Mouse (Mus musculus) urinary bladder, postnatal 36 days (tissue): ENCODE results near the gene Gmds.

Experiments used
- DNase-seq, 2 experiments: peaks; one replicate each; pipeline ENCODE4 v3.0.0; 2022; ENCODE audit warnings: low spot score in 2 of 2, mixed read lengths in 1 of 2

Gene Gmds

DNA sequence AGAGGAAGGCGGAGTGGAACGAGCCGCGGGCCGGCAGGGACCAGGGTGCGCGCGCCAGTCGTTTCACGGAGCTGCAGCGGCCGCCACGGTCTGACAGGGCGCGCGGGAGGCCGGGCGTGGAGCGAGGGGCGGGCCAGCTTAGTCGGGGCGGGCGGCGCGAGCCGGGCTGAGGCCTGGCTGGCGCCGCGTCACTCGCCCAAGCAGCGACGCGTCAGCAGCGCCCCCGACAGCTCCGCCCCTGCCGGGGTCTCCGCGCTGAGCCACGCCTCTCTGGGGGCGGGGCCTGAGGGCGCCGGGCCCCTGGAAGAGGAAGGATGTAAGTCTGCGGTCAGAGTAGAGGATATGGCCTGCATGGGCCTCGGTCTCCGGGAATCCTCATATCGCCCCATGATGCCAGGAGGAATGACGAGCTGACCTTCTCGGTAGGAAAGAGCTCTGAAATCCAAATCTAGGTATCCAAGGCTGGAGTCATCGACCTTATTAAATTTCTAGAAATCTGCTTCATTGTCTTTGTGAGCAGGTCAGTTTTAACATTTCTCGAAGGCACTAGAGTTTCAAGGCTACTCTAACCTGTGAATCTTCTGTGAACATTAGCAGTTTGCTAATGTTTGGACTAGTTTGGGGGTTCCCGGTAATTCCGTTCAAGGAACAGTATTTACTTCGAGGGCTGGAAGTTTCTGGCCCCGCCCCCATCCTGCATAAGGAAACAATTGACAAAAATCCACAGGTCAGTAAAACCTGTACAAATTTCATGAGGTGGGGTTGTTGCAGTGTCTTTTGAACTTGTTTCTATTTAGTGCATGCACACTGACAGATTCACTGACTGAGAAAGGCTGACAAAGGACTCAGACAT is at the start of gene Gmds:
Gene Gmds (minus strand): TSS at position 228 of the 853 bp plus-strand sequence.
- DNase-seq: peak; percentile 92 to 93

DNA sequence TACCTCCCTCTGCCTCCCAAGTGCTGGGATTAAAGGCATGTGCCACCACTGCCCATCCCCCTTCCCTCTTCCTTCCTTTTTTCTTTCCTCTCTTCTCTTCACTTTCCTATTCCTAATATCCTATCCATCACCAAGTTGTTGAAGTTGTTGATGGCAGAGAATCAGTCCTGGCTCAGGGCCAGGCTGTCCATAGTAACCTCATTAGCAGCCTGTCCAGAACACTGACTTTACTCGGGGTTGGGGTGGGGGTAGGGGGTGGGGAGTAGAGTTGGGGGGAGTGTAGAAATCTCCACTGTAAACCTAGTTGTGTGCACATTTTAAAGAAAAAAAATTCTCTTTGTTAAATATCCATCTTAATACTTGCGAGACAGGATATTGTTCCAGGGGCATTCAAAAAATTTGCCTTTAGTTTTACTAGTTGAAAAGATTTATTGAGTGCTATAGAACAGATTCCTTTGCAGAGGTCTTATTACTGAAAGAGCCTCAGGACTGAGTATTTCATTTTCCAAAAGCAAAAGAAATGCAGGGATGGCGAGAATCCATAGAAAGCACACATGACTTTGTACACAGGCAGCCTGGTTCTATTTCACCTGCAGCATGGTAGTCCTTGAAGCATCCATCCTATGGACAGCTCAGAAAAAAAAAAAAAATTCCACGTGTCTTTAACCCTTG is 47.0 kb upstream of the Gmds start:
- DNase-seq: no peak

DNA sequence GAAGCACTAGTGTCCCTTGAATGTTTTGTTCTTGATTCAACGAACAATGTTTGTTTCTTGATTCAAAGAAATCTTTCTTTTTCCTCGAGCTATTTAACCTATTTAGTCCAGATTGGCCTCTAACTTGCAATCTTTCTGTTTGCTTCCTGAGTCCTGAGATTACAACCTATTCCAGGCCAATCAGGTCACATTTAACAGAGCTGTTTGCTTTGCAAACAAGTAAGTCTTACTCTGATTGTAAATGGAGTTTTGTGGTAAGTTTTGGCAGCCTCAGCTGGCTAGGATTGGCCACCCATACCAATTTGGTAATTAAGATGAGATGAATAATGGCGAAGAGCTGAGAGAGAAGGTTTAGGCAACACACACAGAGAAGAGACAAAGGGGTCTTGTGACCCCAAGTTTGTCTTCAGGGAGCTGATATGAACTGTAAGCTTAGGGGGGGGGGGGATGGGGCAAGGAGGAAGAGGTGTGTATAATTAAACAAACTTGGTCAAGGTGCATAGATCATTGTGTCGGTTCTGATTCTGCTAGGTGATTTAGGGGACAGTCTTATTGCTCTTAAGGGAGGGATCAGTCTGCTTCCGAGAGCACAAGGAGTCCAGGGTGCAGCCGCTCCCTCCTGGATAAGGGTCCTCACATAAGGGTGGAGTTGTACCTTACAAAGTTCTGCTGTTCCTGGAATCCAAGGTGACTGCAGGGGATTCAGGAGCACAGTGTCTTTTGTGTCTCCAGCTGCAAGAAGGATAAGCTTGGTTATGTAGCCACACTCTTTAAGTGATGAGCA is 43.9 kb upstream of the Gmds start:
- no peak for DNase-seq

DNA sequence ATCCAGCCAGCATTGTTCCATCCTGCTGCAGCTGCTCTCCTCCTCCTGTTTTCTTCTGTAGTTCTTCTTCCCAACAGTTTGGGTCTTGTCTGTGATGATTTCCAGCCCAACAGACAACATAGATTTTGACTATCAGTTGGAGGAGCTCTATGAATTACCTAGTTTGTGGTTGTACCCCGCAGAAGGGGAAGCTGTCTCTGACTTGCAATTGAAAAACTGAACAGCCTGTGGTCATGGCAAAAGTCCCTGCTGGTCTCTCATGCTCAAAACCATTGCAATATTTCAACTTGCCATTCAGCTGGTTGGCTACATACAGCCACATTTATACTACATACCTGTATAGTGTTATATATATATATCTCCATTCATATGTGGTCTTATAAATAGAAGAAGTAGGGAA is 40.1 kb upstream of the Gmds start:
- no peak for DNase-seq

DNA sequence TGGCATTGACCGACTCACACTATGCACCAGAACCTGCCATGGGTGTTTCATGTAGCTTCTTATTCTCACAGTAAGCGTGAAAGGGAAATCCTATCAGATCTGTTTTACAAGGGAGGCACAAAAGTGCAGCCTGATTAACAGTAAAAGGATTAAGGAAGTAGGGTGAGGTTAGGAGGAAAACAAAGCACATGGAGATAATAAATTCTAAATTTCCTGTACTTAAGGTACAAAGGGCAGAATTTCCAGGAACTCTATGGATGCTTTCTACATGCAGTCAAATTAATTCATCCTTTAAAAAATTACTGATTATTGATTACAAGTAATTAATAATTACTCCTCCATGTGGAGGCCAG is 34.0 kb upstream of the Gmds start:
- DNase-seq: no peak

DNA sequence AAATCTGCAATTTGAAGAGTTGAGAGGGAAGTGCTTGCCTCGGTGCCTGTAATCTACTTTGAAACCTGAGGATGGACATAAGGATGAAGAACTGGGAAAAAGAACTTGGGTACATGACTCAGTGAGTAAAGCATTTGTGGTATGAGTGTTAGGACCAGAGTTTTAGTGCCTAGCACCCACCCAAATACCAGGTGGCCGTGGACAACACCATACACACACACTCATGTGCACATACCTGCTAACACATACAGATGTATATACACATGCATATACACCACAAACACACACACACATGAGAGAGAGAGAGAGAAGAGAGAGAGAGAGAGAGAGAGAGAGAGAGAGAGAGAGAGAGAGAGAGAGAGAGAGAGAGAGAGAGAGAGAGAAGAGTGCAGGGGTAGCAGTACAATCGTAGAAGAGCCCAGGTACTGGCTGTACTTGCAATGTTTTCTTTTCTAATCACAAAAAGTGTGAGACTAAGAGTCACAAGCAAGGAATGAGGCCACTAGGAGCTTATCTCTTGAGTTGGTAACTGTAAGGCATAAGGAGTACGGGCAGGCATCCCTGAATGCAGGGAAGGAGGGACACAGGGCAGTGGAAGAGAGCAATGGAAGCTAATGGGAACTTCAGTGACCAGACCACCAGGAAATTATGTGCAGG is 33.5 kb upstream of the Gmds start:
- no peak for DNase-seq

DNA sequence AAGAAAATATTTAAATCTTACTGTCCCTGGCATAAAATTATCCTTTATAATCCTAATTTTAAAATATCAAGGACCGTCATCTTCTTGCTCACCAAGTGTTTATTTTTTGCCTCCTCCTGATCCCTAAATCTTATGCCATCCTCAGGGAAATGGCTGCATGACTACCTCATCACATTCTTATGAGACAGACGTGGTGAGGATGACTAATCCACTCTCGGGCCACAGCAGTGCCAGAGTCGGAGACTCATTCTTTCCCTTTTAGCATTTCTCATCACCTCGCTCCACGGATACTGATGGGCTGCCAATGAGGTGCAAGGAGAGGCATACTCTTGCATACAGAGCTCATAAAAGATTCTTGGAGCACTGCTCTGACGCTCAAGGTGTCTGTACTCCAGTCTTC is 32.2 kb upstream of the Gmds start:
- no peak for DNase-seq

DNA sequence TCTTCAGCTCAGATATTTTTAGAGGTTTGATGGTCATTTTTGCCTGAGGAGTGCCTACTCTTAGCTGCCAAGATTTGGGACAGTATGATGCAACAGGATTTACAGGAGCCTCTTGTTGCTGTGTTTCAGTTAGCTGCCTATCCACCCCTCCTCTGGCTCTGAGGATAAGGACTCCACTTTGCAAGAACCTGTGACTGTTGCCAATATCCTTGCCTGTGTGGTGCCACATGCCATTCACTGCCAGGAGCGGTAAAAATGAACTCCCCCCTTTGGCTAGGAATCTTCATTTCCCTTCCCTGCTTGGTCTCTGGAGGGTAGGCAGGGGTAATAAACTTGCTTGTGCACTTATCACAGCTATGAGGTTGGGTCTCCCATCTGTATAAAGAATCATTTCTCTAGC is 31.6 kb upstream of the Gmds start:
- DNase-seq: peak in 1 of 2 experiments; percentile 2

DNA sequence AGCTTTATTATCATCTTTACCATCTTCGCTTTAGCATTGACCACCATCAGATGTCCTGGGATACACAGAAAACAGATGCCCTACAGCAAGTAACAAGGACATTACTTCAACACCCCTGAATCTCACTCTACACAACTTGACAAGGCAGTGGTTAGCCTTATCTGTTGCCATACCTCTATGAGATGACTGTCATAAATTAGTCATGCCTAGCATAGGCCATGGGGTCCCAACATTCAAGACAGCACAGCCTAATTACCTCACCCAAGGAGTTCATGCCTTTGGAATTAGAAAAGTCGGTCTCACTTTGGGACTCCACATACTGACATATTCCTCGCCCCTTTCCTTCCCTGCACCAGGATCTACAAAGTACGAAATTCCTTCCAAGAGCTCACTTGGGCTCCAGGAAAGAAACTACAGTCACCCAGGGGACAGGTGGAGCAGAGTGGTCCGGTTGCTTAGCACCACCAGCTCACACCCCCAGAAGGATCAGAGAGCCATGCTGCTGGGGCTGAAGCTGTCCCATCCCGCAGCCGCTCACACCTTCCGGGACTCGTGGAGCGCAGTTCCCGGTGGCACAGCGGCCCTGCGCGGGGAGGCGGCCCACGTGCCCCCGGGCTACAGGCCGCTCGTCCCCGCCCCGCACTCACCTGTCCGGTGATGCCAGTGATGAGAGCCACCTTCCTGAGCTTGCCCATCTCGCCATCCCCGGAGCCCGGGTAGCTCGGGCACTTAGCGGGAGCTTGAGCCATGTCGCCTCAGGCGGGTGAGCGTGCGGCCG is 616 bp downstream of the Gmds start:
- no peak for DNase-seq

DNA sequence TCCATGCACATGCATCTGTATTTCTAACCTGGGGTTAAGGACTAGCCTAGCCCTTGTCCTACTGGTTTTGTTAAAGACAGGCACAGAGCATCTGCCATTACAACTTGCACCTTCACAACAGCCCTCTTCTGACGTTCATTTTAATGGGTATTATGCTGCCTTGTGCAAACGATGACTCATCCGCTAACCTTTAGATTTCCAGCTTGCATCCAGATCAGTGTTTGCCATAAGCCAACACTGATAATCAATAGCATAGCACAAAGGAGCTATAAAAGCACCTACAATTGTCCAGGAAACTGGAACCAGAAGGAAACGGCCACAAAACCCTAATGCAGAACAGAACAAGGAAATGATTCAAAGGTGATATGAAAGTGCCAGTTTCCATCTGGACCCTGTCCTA is 20.2 kb downstream of the Gmds start:
- DNase-seq: no peak

DNA sequence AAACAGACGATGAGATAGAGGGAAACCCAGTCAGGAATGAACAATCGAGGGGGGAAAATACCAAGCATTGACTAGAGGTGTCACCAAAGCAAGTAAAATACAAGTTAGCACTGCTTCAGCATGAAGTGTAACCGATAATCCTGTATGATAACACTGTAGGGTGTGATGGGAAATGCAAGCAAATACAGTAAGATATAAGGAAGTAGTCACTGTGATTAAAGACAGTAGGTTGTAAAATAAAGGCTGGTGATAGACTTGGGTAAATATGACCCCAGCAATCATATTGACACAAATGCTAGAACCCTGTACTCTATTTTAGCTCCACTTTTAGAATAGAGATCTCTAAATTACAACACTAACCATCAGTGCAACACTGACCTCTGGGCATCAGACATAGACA is 21.2 kb downstream of the Gmds start:
- no peak for DNase-seq

DNA sequence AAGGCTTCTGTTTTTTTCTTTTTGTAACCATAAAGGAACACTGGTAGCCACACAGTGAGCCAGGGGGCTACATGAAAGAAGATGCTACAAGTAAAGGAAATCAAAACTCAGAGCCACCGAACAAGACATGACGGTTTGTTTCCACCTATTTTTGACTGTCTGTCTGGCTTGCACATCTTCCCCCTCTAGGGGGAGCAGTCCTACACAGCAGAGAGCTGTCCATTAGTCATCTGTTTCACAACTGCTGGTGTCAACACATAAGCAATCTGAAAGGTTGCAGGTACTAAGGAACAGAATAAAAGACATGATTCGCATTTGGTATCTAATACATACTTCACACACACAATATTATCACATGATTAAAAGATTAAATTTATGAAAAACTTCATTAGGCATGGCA is 25.9 kb downstream of the Gmds start:
- DNase-seq: peak; percentile 36 to 48

DNA sequence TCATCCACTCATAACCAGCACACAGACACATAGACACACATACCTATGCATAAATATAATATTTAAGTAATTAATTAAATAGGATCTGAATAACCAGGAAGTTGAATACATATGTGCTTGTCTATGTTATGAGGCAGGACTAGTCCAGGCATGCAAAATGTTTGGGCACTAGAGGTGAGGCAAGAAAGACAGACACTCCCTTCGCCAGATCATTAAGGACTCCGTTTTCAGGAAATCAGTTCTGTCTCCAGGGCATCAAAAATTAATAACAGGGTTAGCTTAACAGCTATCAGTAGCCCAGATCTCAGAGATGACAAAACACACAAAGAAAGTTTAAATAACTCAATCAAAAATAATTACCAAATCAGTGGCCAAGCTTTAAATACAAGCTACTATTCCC is 27.1 kb downstream of the Gmds start:
- DNase-seq: no peak

DNA sequence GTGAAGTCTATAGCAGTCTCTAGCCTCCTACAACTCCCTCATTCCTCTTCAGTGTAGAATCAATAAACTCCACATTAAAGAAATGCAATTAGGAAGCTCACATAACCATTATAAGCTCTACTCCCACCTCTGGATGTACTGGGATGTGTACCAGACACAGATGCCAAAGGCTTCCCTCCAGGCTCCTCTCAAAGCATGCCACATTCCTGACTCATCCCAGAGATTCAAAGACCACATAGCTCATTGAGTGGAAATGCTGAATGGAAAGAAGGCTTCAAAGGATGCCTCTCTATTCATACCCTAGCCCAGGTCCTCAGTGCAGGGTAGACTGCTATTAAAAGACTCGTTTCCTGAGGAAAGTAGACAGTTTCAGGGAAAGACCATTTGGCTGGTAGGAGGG is 40.1 kb downstream of the Gmds start:
- DNase-seq: no peak

DNA sequence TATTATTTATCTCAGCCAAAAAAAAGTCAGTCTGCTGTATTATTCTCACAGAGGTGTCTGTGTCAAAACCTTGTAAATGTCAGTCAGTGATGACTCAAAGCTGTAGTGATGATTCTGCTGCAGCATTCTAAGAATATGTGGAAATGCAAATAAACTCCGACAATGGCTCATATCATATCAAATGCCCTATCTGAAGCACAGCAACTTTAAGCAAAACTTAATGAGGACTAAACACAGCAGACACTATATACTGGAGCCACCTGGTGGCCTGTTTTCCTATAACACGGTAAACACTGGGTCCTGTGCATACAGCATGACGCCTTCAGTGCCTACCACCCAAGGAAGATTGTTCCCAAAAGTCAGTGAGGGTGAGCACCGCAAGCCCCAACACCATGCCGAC is 41.1 kb downstream of the Gmds start:
- peak; percentile 26 to 29 for DNase-seq

DNA sequence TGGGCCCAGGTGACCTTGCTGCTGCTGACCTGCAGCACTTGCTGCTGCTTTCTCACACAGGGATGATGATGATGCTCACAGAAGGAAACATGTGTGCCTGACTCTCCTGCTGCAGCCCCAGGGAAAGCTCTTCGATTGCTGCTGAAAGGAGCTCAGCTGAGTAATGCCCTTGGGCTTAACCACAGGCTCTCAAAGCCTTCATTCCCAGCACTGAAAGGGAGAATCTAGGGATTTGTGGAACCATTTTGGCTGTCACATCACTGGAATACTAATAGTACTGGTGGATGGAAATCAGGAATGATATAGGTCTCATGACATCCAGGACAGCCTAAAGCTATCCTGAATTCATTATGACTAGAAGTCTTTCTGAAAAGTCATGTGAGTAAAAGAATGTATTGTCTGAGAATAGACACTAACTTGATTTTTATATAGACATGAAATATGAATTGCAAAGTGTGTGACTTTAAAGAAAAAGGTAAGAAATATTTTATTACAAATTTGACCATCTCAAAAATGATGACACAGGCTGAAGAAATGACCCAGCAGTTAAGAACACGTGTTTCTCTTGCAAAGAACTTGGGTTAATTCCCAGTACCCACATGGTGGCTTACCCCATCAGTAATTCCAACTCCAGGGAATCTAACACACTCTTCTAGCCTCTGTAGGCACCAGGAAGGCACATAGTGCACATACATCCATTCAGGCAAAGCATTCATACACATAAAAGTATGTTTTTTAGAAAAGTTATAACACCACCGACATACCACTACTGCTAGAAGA is 43.9 kb downstream of the Gmds start:
- DNase-seq: no peak

DNA sequence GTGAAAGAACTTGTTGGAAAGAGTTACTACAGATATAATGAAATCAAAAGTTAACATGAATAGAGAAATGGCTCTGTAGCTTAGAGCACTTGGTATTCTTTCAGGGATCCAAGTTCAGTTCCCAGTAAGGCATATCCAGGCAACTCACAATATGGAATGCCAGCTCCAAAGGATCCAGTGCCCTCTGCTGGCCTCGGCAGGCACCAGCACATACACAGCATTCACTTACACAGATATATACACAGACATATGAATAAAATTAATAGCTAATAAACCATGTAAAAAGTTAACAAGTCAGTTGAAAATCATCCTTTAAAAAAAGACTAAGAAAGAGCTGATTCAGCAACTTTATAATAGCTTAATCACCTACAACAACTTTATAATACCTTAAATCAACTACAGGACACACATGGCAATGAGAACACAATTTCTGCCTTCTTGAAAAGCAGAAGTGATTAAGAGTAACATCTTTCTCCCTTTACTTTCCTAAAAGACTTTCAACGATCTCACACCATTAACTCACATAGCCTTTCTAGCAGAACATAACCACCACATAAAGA is 65.5 kb downstream of the Gmds start:
- DNase-seq: no peak

DNA sequence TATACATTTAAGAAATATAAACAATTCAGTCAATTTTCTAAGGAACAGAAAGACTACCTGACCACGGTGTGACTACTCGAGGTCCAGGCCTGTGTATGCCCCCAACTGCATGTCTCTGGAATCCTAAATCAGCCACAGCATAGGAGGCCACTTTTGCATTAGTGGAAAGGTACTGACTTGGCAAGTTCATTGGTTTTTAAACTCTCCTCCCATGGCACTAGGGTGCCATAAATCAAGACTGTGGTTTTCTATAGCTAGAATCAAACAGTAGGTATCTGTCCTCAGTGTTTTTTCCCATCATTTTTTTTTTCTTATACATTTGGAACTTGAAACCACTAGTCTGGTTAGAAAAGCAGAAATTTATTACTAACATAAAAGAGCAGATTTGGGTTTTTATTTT is 68.8 kb downstream of the Gmds start:
- DNase-seq: no peak

DNA sequence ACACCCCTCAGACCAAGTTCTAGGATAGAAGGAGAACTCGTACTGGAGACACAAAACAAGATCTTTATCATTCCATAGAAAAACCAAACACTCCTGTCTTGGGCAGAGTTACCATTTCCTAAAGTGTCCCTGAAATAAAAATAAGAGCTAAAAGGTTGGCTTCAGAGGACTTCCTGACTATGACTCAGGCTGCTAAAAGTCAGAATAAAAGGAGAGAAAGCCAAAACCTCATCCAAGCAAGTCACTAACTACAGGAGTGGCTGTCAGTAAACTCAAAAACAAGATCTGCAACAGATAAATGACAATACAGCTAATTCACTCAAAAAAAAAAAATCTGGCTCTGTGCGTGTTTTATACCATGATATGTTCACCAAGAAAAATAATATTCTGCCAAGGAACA is 69.3 kb downstream of the Gmds start:
- no peak for DNase-seq

DNA sequence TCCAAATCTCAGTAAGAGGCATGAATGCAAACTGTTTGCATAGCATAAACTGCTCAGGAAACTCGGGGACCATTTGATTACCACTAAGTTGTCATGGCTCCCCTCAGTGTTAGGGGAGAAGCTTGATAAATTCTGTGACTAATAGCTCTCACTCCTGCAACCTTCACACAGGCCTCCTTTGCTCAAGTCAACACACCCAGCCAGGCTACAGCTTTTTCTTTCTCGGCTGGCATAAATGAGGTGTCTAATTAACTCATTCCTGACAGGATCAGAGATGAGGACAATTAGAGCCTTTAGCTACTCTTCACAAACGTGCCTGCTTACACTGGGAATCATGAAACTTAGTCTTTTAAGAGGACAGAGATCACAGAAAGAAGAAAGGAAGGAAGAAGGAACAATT is 70.3 kb downstream of the Gmds start:
- DNase-seq: no peak
